Mouse (Mus musculus) cerebellum, adult 2 months (tissue): Measurements from ENCODE around the gene Guk1. TPM values are rescaled to one million over a fixed set of nuclear protein-coding genes. Genes with fewer than 3 reads are reported as not detected.

Experiments used
- DNase-seq, 2 experiments: peaks; one replicate each; pipeline ENCODE4 v3.0.0; 2021
- H3K27ac ChIP-seq: fragments of 200-500 bp; 2 replicates; pipeline ENCODE4 v1.5.1; 2012; ENCODE audit warnings: low read length, control low read depth, inconsistent platforms; ENCODE audit not compliant: insufficient read depth
- H3K27me3 ChIP-seq: fragments of 200-500 bp; 2 replicates; pipeline ENCODE4 v1.6.1; 2012; ENCODE audit warnings: inconsistent platforms, mild to moderate bottlenecking, low read length, moderate library complexity; ENCODE audit not compliant: control insufficient read depth, insufficient read depth
- H3K4me1 ChIP-seq: fragments of 200-500 bp; 2 replicates; pipeline ENCODE4 v1.6.1; 2011; ENCODE audit warnings: low read length; ENCODE audit not compliant: control insufficient read depth, insufficient read depth
- H3K4me3 ChIP-seq: fragments of 200-500 bp; replicated peaks from 2 replicates; pipeline ENCODE3; 2011; ENCODE audit warnings: mild to moderate bottlenecking, low read depth, low read length, control low read depth; ENCODE audit not compliant: insufficient read depth
- CTCF ChIP-seq: fragments of 200-500 bp; IDR thresholded peaks from 2 replicates; pipeline ENCODE4 v1.5.1; 2011; ENCODE audit warnings: low read depth, mild to moderate bottlenecking, control low read depth, low read length, moderate library complexity, borderline replicate concordance; ENCODE audit not compliant: insufficient read depth
- POLR2A ChIP-seq: fragments of 200-500 bp; IDR thresholded peaks from 2 replicates; pipeline ENCODE4 v1.6.1; 2011; ENCODE audit warnings: low read length, control low read depth, borderline replicate concordance; ENCODE audit not compliant: insufficient read depth
- WGBS: fragments of 180-500 bp; shearing (Covaris S2); methylation state at CpG from one replicate; pipeline ENCODE4 v1.1.7; 2018; 5-methylcytosine and 5-hydroxymethylcytosine counted together
- polyA plus RNA-seq: library from polyadenylated mRNA; depleted of rRNA; stranded (reverse); fragments of >200 nt; gene quantifications from 2 replicates; pipeline ENCODE4 v1.2.3, GENCODE M21; 2012

The Guk1 gene
- polyA plus RNA-seq, 1 experiment = 235 TPM

DNA sequence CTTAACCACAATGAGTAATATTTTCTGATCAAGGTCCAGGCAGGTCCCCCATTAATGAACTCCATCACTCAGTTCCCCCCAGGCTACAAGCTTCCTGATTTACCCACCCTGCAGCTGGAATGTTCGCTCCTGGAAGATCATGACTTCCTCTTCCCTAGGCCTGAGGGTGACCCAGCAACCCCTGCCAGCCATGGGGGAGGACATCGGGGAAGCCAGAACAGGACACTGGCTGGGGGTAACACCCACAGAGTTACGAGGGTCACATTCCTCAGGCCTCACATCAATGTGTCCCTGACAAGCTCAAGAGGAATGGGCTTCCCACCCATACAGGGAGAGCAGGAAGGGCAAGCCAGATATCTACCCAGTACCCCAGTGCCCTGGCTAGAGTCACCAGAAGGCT is 22.2 kb downstream of the Guk1 start:
- no peak overlapping the region for H3K27ac ChIP-seq
- H3K4me3 ChIP-seq = no peak overlapping the region
- WGBS = 86% methylated on average over 3 of the region's 3 CpGs
- DNase-seq = peak in 1 of 2 experiments; percentile 1
- no peaks in the 10 kb centered on the region for H3K4me1 ChIP-seq
- TF ChIP-seq POLR2A (no peak), CTCF (no peak)
- no peaks in the 10 kb centered on the region for H3K27me3 ChIP-seq

DNA sequence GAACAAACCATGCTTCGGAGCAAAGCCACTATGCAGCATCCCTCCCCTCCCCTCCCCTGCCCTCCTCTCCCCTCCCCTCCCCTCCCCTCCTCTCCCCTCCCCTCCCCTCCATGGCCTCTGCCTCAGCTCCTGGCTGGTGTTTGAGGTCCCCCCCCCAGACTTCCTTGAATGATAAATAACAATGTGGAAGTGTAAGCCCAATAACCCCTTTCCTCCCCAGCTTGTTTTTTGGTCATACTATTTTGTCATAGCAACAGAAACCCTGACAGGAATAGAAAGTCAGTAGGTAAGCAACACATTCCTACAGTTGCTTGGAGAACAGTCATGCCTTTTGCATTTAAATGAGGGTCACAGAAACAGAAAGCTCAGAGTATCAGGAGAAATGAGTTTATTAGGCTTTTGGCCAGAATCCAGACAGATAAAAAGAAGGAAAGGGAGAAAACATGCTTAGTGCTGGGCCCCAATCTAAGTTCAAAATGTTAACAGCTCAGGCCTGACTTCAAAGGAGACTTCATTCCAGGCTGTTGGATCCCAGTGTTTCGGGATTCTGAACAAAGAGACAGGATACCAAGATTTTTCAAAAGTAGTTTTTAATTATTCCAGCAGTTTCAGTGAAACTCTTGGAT is 26.3 kb downstream of the Guk1 start:
- TF ChIP-seq POLR2A (no peak), CTCF (no peak)
- Histone ChIP-seq H3K27ac (no peak overlapping the region), H3K4me3 (no peak overlapping the region), H3K27me3 (no peaks in the 10 kb centered on the region), H3K4me1 (no peaks in the 10 kb centered on the region; the same call in 1 of the 2 replicates)
- no peak for DNase-seq
- WGBS = 32% methylated on average over 2 of the region's 2 CpGs

DNA sequence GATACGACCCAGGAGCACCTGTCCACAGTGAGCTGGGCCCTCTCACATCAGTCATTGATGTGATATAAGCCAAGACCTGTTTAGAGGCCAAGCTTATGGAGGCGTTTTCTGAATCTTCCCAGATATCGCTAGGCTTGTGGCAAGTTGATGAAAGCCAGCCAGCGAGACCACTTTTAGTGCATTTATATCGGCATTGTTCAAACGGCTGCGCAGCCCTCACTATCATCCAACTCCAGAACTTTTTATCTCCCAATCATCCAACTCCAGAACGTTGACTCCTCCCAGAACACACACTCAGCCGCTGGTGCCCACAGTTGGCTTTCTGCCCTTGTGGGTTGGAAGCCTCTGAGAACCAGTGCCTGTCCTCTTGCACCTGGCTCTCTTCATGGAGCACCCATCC is 27.6 kb downstream of the Guk1 start:
- no peak overlapping the region for H3K27ac ChIP-seq
- H3K4me3 ChIP-seq = no peak overlapping the region
- DNase-seq = no peak
- TF ChIP-seq POLR2A (no peak), CTCF (no peak)
- H3K4me1 ChIP-seq = no peaks in the 10 kb centered on the region; the same call in 1 of the 2 replicates
- WGBS = 71% methylated on average over 9 of the region's 9 CpGs
- H3K27me3 ChIP-seq = no peaks in the 10 kb centered on the region

DNA sequence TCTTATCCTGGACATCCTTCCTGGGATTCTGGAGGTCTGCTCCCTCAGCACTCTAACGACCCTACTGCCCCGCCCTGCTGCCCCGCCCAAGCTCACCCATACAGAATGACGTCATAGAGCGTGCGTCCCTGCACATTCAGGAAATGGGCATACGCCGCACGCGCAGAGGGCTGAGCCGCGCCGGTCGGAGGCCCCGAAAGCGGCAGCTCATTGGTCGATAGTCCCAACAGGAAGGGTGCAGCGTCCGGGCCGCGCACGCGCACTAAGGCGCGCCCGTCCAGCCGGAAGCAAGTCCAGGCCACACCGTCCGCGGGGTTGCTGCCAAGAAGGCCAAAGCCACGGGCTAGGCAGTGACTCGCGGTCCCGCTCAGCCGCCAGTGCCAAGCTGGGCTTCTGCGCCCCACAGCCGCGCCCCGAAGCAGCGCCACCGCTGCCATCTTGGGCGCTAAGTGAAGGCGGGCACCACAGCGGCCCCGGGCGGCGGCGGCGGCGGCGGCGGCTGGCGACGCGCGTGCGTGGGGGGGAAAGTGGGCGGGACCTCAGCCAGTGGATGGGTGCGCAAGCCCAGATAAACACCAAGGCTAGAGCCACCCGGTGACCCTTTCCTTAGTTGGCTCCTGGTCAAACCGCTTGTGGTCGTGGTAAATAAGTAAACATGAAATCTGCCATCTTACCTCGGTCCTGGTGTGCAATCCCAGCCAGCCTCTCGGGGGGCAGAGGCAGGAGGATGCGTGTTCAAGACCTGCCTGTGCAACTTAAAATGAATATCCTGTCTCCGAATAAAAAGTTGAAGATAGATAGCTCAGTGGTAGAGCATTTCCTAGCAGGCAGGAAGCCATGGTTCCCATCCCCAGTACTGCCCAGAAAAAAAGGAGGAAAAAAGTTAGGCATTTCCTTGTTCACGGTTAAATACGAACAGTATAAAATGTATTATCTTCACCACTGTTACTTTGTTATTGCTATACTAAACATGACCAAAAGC is 28.5 kb downstream of the Guk1 start, which contains the start of gene Iba57:
Gene Iba57, minus strand, starts transcription at position 485 of the 982 bp plus-strand sequence.
- Histone ChIP-seq H3K27me3 (no peaks in the 10 kb centered on the region), H3K4me1 (no peaks in the 10 kb centered on the region; the same call in 1 of the 2 replicates), H3K27ac (peak within 1 kb of the TSS; percentile 99), H3K4me3 (peak within 1 kb of the TSS; percentile 81)
- DNase-seq = peak; percentile 99 to 100
- 3% methylated on average over 68 of the region's 68 CpGs for WGBS
- TF ChIP-seq CTCF (no peak), POLR2A (peak; percentile 59; the same call in 1 of the 2 replicates)

DNA sequence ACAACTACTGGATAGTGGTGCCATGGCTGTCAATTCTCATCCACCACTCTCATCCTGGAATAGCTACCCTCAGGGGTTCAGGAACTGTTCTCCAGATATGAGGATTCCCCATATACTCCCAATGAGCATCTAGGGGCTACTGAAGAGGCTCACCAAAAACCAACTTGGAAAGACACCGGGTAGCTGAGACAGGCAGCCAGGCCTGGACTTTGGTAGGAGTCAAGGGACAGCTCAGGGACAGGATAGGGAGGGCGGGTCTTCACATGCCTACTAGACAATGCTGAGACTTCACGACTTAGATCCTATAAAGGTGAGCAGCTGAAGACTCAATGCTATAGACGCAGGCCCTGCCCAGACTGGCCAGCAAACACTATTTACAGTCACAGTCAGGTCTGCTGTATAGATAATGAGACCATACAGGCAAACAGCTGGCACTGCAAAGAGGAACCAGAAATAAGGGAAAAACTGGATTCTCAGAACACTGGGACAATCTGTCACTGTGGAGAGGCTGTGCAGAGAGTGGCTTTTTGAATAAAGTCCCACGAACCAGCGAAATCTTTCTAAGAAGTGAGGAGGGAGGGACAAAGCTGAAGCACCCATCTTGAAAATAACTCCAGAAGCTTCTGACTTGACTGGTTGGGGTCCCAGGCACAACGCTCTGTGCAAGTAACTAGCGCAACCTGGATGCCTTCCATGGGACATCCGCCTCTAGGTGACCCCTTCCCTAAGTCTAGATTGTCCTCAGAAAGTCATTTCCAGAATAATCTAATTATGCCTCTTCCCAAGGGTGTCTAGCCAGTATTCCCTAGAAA is 29.4 kb downstream of the Guk1 start:
- TF ChIP-seq CTCF = no peak
- no peak for TF ChIP-seq POLR2A
- Histone ChIP-seq H3K27me3 (no peaks in the 10 kb centered on the region), H3K4me3 (peak overlapping the region; percentile 56), H3K27ac (peak overlapping the region; percentile 55), H3K4me1 (no peaks in the 10 kb centered on the region; the same call in 1 of the 2 replicates)
- no peak for DNase-seq
- WGBS = 50% methylated on average over 9 of the region's 9 CpGs

GRCm38 (mm10) chr11:59161398-59161797 is 30.6 kb downstream of the Guk1 start:
- Histone ChIP-seq H3K4me1 (no peaks in the 10 kb centered on the region; the same call in 1 of the 2 replicates), H3K27me3 (no peaks in the 10 kb centered on the region), H3K27ac (no peak overlapping the region), H3K4me3 (no peak overlapping the region)
- DNase-seq = no peak
- WGBS = 30% methylated on average over 5 of the region's 5 CpGs
- no peak for TF ChIP-seq POLR2A
- TF ChIP-seq CTCF = no peak

DNA sequence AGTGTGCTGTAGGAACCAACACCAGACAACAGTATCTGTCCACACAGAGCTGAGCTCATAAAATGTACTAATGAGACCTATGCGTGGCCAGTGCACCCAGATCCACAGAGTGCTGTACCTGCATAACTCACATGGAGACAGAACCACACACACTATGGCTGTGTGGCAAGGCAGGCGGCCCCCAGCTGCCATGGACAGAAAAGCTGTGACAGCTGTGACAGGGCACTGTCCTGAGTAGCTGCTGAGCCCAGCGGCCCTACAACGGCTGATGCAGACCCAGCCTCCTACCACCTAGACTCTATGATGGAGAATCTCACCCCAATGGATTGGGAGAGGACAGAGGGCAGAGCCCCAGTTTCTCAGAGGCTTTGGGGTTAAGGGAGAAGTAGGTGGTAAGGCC is 32.5 kb downstream of the Guk1 start:
- Histone ChIP-seq H3K4me1 (no peaks in the 10 kb centered on the region; the same call in 1 of the 2 replicates), H3K27me3 (no peaks in the 10 kb centered on the region), H3K4me3 (no peak overlapping the region), H3K27ac (no peak overlapping the region)
- no peak for DNase-seq
- no peak for TF ChIP-seq POLR2A
- TF ChIP-seq CTCF = no peak
- whole genome bisulfite sequencing = 85% methylated on average over 4 of the region's 4 CpGs
